Mouse (Mus musculus) liver, adult 2 months (tissue): ENCODE measurements at regions not wholly inside any gene's neighbourhood (a gene's known extent, or its start where the extent isn't known, plus 50 kb on each side); places are given as distances from the start of the nearest gene placed in this dataset.

Experiments
- DNase-seq: peaks from one replicate; pipeline ENCODE4 v3.0.0-alpha.2; 2011; ENCODE audit warnings: low read depth, low spot score; ENCODE audit errors: extremely low read depth
- H3K27ac ChIP-seq: fragments of 200-500 bp; replicated peaks from 2 replicates; pipeline ENCODE4 v1.5.1; 2012; ENCODE audit warnings: low read depth, mild to moderate bottlenecking, control low read depth, inconsistent platforms, low read length; ENCODE audit not compliant: insufficient read depth
- H3K27me3 ChIP-seq: fragments of 200-500 bp; 2 replicates; pipeline ENCODE4 v1.6.1; 2012; ENCODE audit warnings: mild to moderate bottlenecking, moderate library complexity, low read length, inconsistent platforms; ENCODE audit not compliant: control insufficient read depth, insufficient read depth
- H3K36me3 ChIP-seq: fragments of 200-500 bp; 2 replicates; pipeline ENCODE4 v1.6.1; 2012; ENCODE audit warnings: low read length, inconsistent platforms; ENCODE audit not compliant: control insufficient read depth, insufficient read depth
- H3K4me1 ChIP-seq: fragments of 200-500 bp; 2 replicates; pipeline ENCODE4 v1.6.1; 2011; ENCODE audit warnings: low read length; ENCODE audit not compliant: control insufficient read depth, insufficient read depth
- H3K4me3 ChIP-seq: fragments of 200-500 bp; 2 replicates; pipeline ENCODE4 v1.5.1; 2011; ENCODE audit warnings: low read depth, mild to moderate bottlenecking, control low read depth, low read length, moderate library complexity; ENCODE audit not compliant: insufficient read depth
- H3K79me2 ChIP-seq: fragments of 200-500 bp; 2 replicates; pipeline ENCODE4 v1.6.1; 2012; ENCODE audit warnings: inconsistent platforms, mild to moderate bottlenecking, low read length, moderate library complexity; ENCODE audit not compliant: control insufficient read depth, insufficient read depth
- H3K9ac ChIP-seq: fragments of 200-500 bp; 2 replicates; pipeline ENCODE4 v1.6.1; 2012; ENCODE audit warnings: low read depth, mild to moderate bottlenecking, control low read depth, inconsistent platforms, low read length
- CTCF ChIP-seq: fragments of 200-500 bp; IDR thresholded peaks from 2 replicates; pipeline ENCODE4 v1.5.1; 2011; ENCODE audit warnings: low read depth, low read length, control low read depth
- POLR2A ChIP-seq: fragments of 200-500 bp; IDR thresholded peaks from 2 replicates; pipeline ENCODE4 v1.6.1; 2011; ENCODE audit warnings: low read length, control low read depth; ENCODE audit not compliant: insufficient read depth; ENCODE audit errors: extremely low read depth
- WGBS: fragments of 180-500 bp; shearing (Covaris S2); methylation state at CpG from one replicate; pipeline ENCODE4 v1.1.7; 2018; 5-methylcytosine and 5-hydroxymethylcytosine counted together

- Histone ChIP-seq H3K4me1 (peaks cover 15% of the 10 kb centered on the region), H3K79me2 (no peaks in the 10 kb centered on the region), H3K36me3 (no peaks in the 10 kb centered on the region), H3K4me3 (no peak overlapping the region), H3K27me3 (no peaks in the 10 kb centered on the region), H3K9ac (no peak overlapping the region), H3K27ac (peak overlapping the region; percentile 83)
- peak; percentile 86 for DNase-seq
- TF ChIP-seq CTCF (no peak), POLR2A (no peak)
- WGBS = 21% methylated on average over 3 of the region's 3 CpGs
Measured at GRCm38 (mm10) chr8:35300359-35300758, 465.2 kb upstream of the Gm19410 start.

- H3K9ac ChIP-seq = peak overlapping the region; percentile 61; the same call in 1 of the 2 replicates
- H3K4me1 ChIP-seq = peaks cover 15% of the 10 kb centered on the region
- 42% methylated on average over 10 of the region's 10 CpGs for WGBS
- TF ChIP-seq POLR2A (no peak), CTCF (no peak)
- H3K36me3 ChIP-seq = no peaks in the 10 kb centered on the region
- H3K27me3 ChIP-seq = no peaks in the 10 kb centered on the region
- DNase-seq = peak; percentile 97
- peak overlapping the region; percentile 85 for H3K27ac ChIP-seq
- no peaks in the 10 kb centered on the region for H3K79me2 ChIP-seq
- H3K4me3 ChIP-seq = no peak overlapping the region
Measured at GRCm38 (mm10) chr8:35300881-35301521, 464.6 kb upstream of the Gm19410 start.

DNA sequence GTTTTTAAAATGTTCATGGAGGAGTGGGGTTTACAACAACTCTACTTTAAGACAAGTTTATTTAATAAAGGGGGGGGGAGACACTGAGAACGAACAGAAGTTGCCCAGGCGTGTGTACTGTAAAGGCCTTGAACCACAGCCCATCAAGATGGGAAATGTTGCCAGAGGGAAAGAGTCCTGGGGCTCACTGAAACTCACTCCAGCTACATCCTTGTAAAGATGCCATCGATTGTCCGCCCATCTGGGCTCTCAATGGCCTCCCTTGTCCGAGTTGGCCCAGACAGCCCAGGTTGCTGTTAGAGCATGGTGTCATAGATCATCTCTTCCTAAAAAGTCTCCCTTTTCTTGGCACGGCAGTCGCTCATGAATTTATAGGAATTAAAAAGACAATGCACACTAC is 462.7 kb upstream of the Gm19410 start:
- no peaks in the 10 kb centered on the region for H3K36me3 ChIP-seq
- H3K79me2 ChIP-seq = no peaks in the 10 kb centered on the region
- no peak overlapping the region for H3K27ac ChIP-seq
- TF ChIP-seq CTCF (no peak), POLR2A (no peak)
- H3K27me3 ChIP-seq = no peaks in the 10 kb centered on the region
- H3K4me1 ChIP-seq = peaks cover 20% of the 10 kb centered on the region
- peak; percentile 43 for DNase-seq
- H3K9ac ChIP-seq = no peak overlapping the region
- WGBS = 78% methylated on average over 7 of the region's 7 CpGs
- no peak overlapping the region for H3K4me3 ChIP-seq

DNA sequence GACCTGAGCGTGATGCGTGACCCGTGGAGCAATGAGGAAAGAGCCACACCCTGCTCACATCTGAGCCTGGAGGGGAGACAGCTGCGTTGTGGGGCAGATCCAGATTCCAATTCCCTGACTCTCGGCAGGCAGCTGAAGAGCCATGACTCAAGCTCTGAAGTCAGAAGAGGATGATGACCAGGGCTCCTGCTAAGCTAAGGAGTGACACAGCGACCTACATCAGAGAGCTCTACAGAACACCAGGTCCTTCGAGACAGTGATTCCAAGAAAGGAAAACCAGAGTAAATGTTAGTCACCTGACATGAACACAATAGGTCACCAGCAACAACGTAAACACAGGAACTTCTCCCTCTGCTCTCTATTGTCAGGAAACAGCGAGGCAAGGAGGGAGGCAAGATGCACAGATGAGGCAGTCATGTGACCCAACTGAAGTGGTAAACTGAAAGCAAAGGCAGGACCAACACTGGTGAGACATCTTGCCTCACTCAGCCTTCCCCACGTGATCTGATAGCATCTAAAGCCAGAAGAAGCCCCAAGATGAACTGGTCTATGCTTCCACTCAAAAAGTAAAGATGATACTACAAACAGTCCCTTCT is 444.2 kb upstream of the Gm19410 start:
- WGBS = 81% methylated on average over 10 of the region's 10 CpGs
- H3K4me3 ChIP-seq = no peak overlapping the region
- H3K36me3 ChIP-seq = no peaks in the 10 kb centered on the region
- TF ChIP-seq POLR2A (no peak), CTCF (no peak)
- no peaks in the 10 kb centered on the region for H3K79me2 ChIP-seq
- H3K27me3 ChIP-seq = no peaks in the 10 kb centered on the region
- H3K27ac ChIP-seq = no peak overlapping the region
- H3K4me1 ChIP-seq = no peaks in the 10 kb centered on the region
- DNase-seq = no peak
- H3K9ac ChIP-seq = no peak overlapping the region

GRCm38 (mm10) chr8:35323180-35323975 is 442.2 kb upstream of the Gm19410 start:
- Histone ChIP-seq H3K79me2 (no peaks in the 10 kb centered on the region), H3K27ac (no peak overlapping the region), H3K4me3 (no peak overlapping the region), H3K36me3 (no peaks in the 10 kb centered on the region), H3K4me1 (no peaks in the 10 kb centered on the region), H3K27me3 (no peaks in the 10 kb centered on the region), H3K9ac (no peak overlapping the region)
- WGBS = 66% methylated on average over 15 of the region's 15 CpGs
- no peak for DNase-seq
- TF ChIP-seq CTCF = no peak
- TF ChIP-seq POLR2A = no peak
